Mouse (Mus musculus): ENCODE results near the gene Ccdc137. TPM values are rescaled to one million over a fixed set of nuclear protein-coding genes. Genes with fewer than 3 reads are reported as not detected.

Ccdc137 gene
- polyA plus RNA-seq, 1 experiment from 2014 or later: 33.8 TPM

GRCm38 (mm10) chr11:120490291-120491046, 32.6 kb downstream of the Ccdc137 start:
- no peak for DNase-seq (ENCODE audit: low spot score)
- peaks cover 25% of the 10 kb centered on the region for H3K4me1 ChIP-seq (replicated peaks; ENCODE audit: control insufficient read depth, insufficient read depth, low read length)
- 0 out of 2 replicates have a peak overlapping the region, but pooled peaks have one; percentile 0 for H3K4me3 ChIP-seq (ENCODE audit: low read depth, low read length)

GRCm38 (mm10) chr11:120491317-120492023, 33.6 kb downstream of the Ccdc137 start, which contains the start of gene Slc25a10:
Slc25a10 (plus strand) TSS chr11:120491840.
- Histone ChIP-seq H3K9ac (ENCODE audit: low read length) (peak within 1 kb of the TSS; percentile 79), H3K27me3 (ENCODE audit: control insufficient read depth, insufficient read depth, low read length) (no peaks in the 10 kb centered on the region), H3K4me1 (replicated peaks; ENCODE audit: control insufficient read depth, insufficient read depth, low read length) (peaks cover 20% of the 10 kb centered on the region), H3K4me3 (ENCODE audit: low read depth, low read length) (peak within 1 kb of the TSS; percentile 92), H3K9me3 (ENCODE audit: control insufficient read depth, low read length) (no peaks in the 10 kb centered on the region), H3K27ac (ENCODE audit: low read depth, low read length) (peak within 1 kb of the TSS; percentile 65; the same call in 1 of the 2 replicates), H3K36me3 (ENCODE audit: control insufficient read depth, insufficient read depth, low read length) (peaks cover 11% of the 10 kb centered on the region; the same call in 1 of the 2 replicates), H3K4me2 (ENCODE audit: low read depth, low read length, severe bottlenecking) (peak within 1 kb of the TSS; percentile 74)
- WGBS: under 1% methylated on average over 35 of the region's 35 CpGs
- DNase-seq (ENCODE audit: low spot score) (peak; percentile 93), ATAC-seq (replicated peaks; ENCODE audit: low FRiP score) (peak; percentile 90)

More at GRCm38 (mm10) chr11:120490291-120491046, 32.6 kb downstream of the Ccdc137 start:
- Histone ChIP-seq H3K27me3 (ENCODE audit: control insufficient read depth, insufficient read depth, low read length) (no peaks in the 10 kb centered on the region), H3K27ac (ENCODE audit: low read depth, low read length) (peak overlapping the region; percentile 65; the same call in 1 of the 2 replicates), H3K4me2 (ENCODE audit: low read depth, low read length, severe bottlenecking) (peak overlapping the region; percentile 74), H3K9me3 (ENCODE audit: control insufficient read depth, low read length) (no peaks in the 10 kb centered on the region), H3K9ac (ENCODE audit: low read length) (peak overlapping the region; percentile 79; the same call in 1 of the 2 replicates), H3K36me3 (ENCODE audit: control insufficient read depth, insufficient read depth, low read length) (peaks cover 11% of the 10 kb centered on the region; the same call in 1 of the 2 replicates)
- no peak for ATAC-seq (replicated peaks; ENCODE audit: low FRiP score)
- WGBS: 43% methylated on average over 4 of the region's 4 CpGs

GRCm38 (mm10) chr11:120492024-120492877, 34.3 kb downstream of the Ccdc137 start:
- H3K27ac ChIP-seq (ENCODE audit: low read depth, low read length): peak overlapping the region; percentile 65; the same call in 1 of the 2 replicates
- H3K27me3 ChIP-seq (ENCODE audit: control insufficient read depth, insufficient read depth, low read length): no peaks in the 10 kb centered on the region
- H3K4me2 ChIP-seq (ENCODE audit: low read depth, low read length, severe bottlenecking): peak overlapping the region; percentile 74
- H3K4me3 ChIP-seq (ENCODE audit: low read depth, low read length): peak overlapping the region; percentile 92
- no peak for DNase-seq (ENCODE audit: low spot score)
- H3K9ac ChIP-seq (ENCODE audit: low read length): peak overlapping the region; percentile 79
- WGBS: 0% methylated on average over 48 of the region's 48 CpGs
- H3K36me3 ChIP-seq (ENCODE audit: control insufficient read depth, insufficient read depth, low read length): peaks cover 13% of the 10 kb centered on the region; the same call in 1 of the 2 replicates
- peaks cover 20% of the 10 kb centered on the region for H3K4me1 ChIP-seq (replicated peaks; ENCODE audit: control insufficient read depth, insufficient read depth, low read length)
- no peaks in the 10 kb centered on the region for H3K9me3 ChIP-seq (ENCODE audit: control insufficient read depth, low read length)
- no peak; the same call in none of the 2 replicates for ATAC-seq (replicated peaks; ENCODE audit: low FRiP score)

- H3K27ac ChIP-seq (ENCODE audit: low read depth, low read length): no peak overlapping the region
- peaks cover 20% of the 10 kb centered on the region for H3K4me1 ChIP-seq (replicated peaks; ENCODE audit: control insufficient read depth, insufficient read depth, low read length)
- peaks cover 11% of the 10 kb centered on the region; the same call in 1 of the 2 replicates for H3K36me3 ChIP-seq (ENCODE audit: control insufficient read depth, insufficient read depth, low read length)
- H3K9ac ChIP-seq (ENCODE audit: low read length): peak overlapping the region; percentile 79
- peak overlapping the region; percentile 74 for H3K4me2 ChIP-seq (ENCODE audit: low read depth, low read length, severe bottlenecking)
- no peak for DNase-seq (ENCODE audit: low spot score)
- H3K4me3 ChIP-seq (ENCODE audit: low read depth, low read length): peak overlapping the region; percentile 92
- no peaks in the 10 kb centered on the region for H3K27me3 ChIP-seq (ENCODE audit: control insufficient read depth, insufficient read depth, low read length)
- 25% methylated on average over 3 of the region's 3 CpGs for WGBS
- H3K9me3 ChIP-seq (ENCODE audit: control insufficient read depth, low read length): no peaks in the 10 kb centered on the region
- no peak for ATAC-seq (replicated peaks; ENCODE audit: low FRiP score)
These were observed 34.9 kb downstream of the Ccdc137 start for GRCm38 (mm10) chr11:120492878-120493203.

GRCm38 (mm10) chr11:120493351-120493750, 35.4 kb downstream of the Ccdc137 start:
- WGBS: 75% methylated on average over 3 of the region's 3 CpGs
- no peak overlapping the region for H3K27ac ChIP-seq (ENCODE audit: low read depth, low read length)
- no peaks in the 10 kb centered on the region for H3K9me3 ChIP-seq (ENCODE audit: control insufficient read depth, low read length)
- peak overlapping the region; percentile 74 for H3K4me2 ChIP-seq (ENCODE audit: low read depth, low read length, severe bottlenecking)
- H3K36me3 ChIP-seq (ENCODE audit: control insufficient read depth, insufficient read depth, low read length): peaks cover 8% of the 10 kb centered on the region; the same call in 1 of the 2 replicates
- peaks cover 20% of the 10 kb centered on the region for H3K4me1 ChIP-seq (replicated peaks; ENCODE audit: control insufficient read depth, insufficient read depth, low read length)
- peak overlapping the region; percentile 92; the same call in 1 of the 2 replicates for H3K4me3 ChIP-seq (ENCODE audit: low read depth, low read length)
- H3K27me3 ChIP-seq (ENCODE audit: control insufficient read depth, insufficient read depth, low read length): no peaks in the 10 kb centered on the region
- H3K9ac ChIP-seq (ENCODE audit: low read length): peak overlapping the region; percentile 79
- ATAC-seq (replicated peaks; ENCODE audit: low FRiP score) (no peak), DNase-seq (ENCODE audit: low spot score) (no peak)

- peaks cover 20% of the 10 kb centered on the region for H3K4me1 ChIP-seq (replicated peaks; ENCODE audit: control insufficient read depth, insufficient read depth, low read length)
- peaks cover 4% of the 10 kb centered on the region; the same call in 1 of the 2 replicates for H3K36me3 ChIP-seq (ENCODE audit: control insufficient read depth, insufficient read depth, low read length)
- H3K9me3 ChIP-seq (ENCODE audit: control insufficient read depth, low read length): no peaks in the 10 kb centered on the region
- no peak overlapping the region for H3K4me3 ChIP-seq (ENCODE audit: low read depth, low read length)
- H3K4me2 ChIP-seq (ENCODE audit: low read depth, low read length, severe bottlenecking): no peak overlapping the region
- 77% methylated on average over 3 of the region's 3 CpGs for WGBS
- no peak overlapping the region for H3K27ac ChIP-seq (ENCODE audit: low read depth, low read length)
- H3K9ac ChIP-seq (ENCODE audit: low read length): no peak overlapping the region
- ATAC-seq (replicated peaks; ENCODE audit: low FRiP score): no peak
- no peak for DNase-seq (ENCODE audit: low spot score)
- H3K27me3 ChIP-seq (ENCODE audit: control insufficient read depth, insufficient read depth, low read length): no peaks in the 10 kb centered on the region
These were observed 36.0 kb downstream of the Ccdc137 start for GRCm38 (mm10) chr11:120493911-120494310.

GRCm38 (mm10) chr11:120497436-120497835, 39.5 kb downstream of the Ccdc137 start:
- WGBS: 96% methylated on average over 3 of the region's 3 CpGs
- Histone ChIP-seq H3K4me3 (ENCODE audit: low read depth, low read length) (no peak overlapping the region), H3K9me3 (ENCODE audit: control insufficient read depth, low read length) (no peaks in the 10 kb centered on the region), H3K4me2 (ENCODE audit: low read depth, low read length, severe bottlenecking) (no peak overlapping the region), H3K27ac (ENCODE audit: low read depth, low read length) (no peak overlapping the region), H3K36me3 (ENCODE audit: control insufficient read depth, insufficient read depth, low read length) (peaks cover 2% of the 10 kb centered on the region; the same call in 1 of the 2 replicates), H3K9ac (ENCODE audit: low read length) (no peak overlapping the region), H3K27me3 (ENCODE audit: control insufficient read depth, insufficient read depth, low read length) (no peaks in the 10 kb centered on the region), H3K4me1 (replicated peaks; ENCODE audit: control insufficient read depth, insufficient read depth, low read length) (peaks cover 11% of the 10 kb centered on the region)
- no peak for ATAC-seq (replicated peaks; ENCODE audit: low FRiP score)
- DNase-seq (ENCODE audit: low spot score): no peak

- ATAC-seq (replicated peaks; ENCODE audit: low FRiP score) (no peak), DNase-seq (ENCODE audit: low spot score) (peak; percentile 44)
- no peaks in the 10 kb centered on the region for H3K9me3 ChIP-seq (ENCODE audit: control insufficient read depth, low read length)
- WGBS: 95% methylated on average over 12 of the region's 12 CpGs
- H3K9ac ChIP-seq (ENCODE audit: low read length): no peak overlapping the region
- peaks cover 2% of the 10 kb centered on the region; the same call in 1 of the 2 replicates for H3K36me3 ChIP-seq (ENCODE audit: control insufficient read depth, insufficient read depth, low read length)
- no peak overlapping the region for H3K27ac ChIP-seq (ENCODE audit: low read depth, low read length)
- H3K4me1 ChIP-seq (replicated peaks; ENCODE audit: control insufficient read depth, insufficient read depth, low read length): peaks cover 5% of the 10 kb centered on the region
- no peaks in the 10 kb centered on the region for H3K27me3 ChIP-seq (ENCODE audit: control insufficient read depth, insufficient read depth, low read length)
- H3K4me2 ChIP-seq (ENCODE audit: low read depth, low read length, severe bottlenecking): no peak overlapping the region
- H3K4me3 ChIP-seq (ENCODE audit: low read depth, low read length): no peak overlapping the region
These were observed 40.3 kb downstream of the Ccdc137 start for GRCm38 (mm10) chr11:120498226-120498625.

All from forebrain, embryonic 11.5 days (tissue).